ENCODE assay signal across 8 mouse cellular contexts in the genomic region with DNA sequence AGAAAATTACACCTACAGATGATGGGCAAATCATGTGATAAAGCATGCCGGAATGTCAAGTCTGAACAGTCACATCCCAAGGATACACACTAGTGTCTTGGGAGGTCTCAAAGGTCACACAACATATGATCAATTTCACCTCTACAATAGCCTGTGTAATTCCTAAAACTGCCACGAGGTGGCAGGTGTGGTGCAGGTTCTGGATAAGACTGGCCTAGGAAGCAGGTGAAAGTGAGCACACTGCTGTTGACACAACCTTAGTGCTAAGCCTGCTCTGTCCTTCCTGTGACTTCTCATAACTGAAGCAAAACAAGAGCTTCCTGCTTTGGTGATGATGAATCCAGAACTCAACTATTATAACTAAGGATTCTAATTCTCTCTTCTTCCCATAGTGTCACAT.
DNase-seq lines count a peak whose midpoint lies in the region; ATAC-seq and TF ChIP-seq lines count a peak whose summit lies in the region.

No protein-coding gene starts in this region.

- DNase-seq in adrenal gland, postnatal 10 days: peak; percentile 82
- DNase-seq in embryo, embryonic 11.5 days (ENCODE audit: low read depth, low spot score): peak; percentile 44
- DNase-seq in heart, postnatal 0 days (ENCODE audit: low spot score): peak; percentile 58
- peak; percentile 72 to 86 for DNase-seq in kidney, postnatal 36 days
- DNase-seq in testis, postnatal 14 days (ENCODE audit: low spot score): peak; percentile 74

- no peaks in the 10 kb centered on the region for H3K27me3 ChIP-seq in E14TG2a.4 (ENCODE audit: insufficient read depth, low read length)
- no peaks in the 10 kb centered on the region for H3K27me3 ChIP-seq in heart, postnatal 0 days (ENCODE audit: control insufficient read depth, insufficient read depth, low read length)
- no peaks in the 10 kb centered on the region for H3K27me3 ChIP-seq in liver, embryonic 15.5 days
- no peaks in the 10 kb centered on the region for H3K27me3 ChIP-seq in neural tube, embryonic 14.5 days (ENCODE audit: control insufficient read depth, insufficient read depth, low read length)

- no peak overlapping the region for H3K4me3 ChIP-seq in E14TG2a.4 (replicated peaks; ENCODE audit: low read length)
- no peak overlapping the region for H3K4me3 ChIP-seq in heart, postnatal 0 days (ENCODE audit: low read depth, low read length)
- no peak overlapping the region for H3K4me3 ChIP-seq in liver, embryonic 15.5 days (replicated peaks)
- H3K4me3 ChIP-seq in neural tube, embryonic 14.5 days (ENCODE audit: low read depth, low read length): no peak overlapping the region

- H3K9ac ChIP-seq in heart, postnatal 0 days (replicated peaks; ENCODE audit: low read depth, low read length): no peak overlapping the region
- no peak overlapping the region for H3K9ac ChIP-seq in liver, embryonic 15.5 days
- H3K9ac ChIP-seq in neural tube, embryonic 14.5 days (replicated peaks; ENCODE audit: low read depth, low read length): no peak overlapping the region

- ATAC-seq in heart, postnatal 0 days (ENCODE audit: insufficient read depth, low read depth): peak; percentile 57; the same call in 1 of the 2 replicates
- ATAC-seq in liver, embryonic 15.5 days (ENCODE audit: insufficient read depth): peak; percentile 53
- peak; percentile 86 for ATAC-seq in neural tube, embryonic 14.5 days (ENCODE audit: low read depth)

- no peak for TF ChIP-seq EP300 in heart, postnatal 0 days (IDR thresholded peaks at IDR 0.05; ENCODE audit: low read depth)

- no peaks in the 10 kb centered on the region for H3K36me3 ChIP-seq in E14TG2a.4 (ENCODE audit: insufficient read depth, low read length)
- H3K36me3 ChIP-seq in heart, postnatal 0 days (replicated peaks; ENCODE audit: control insufficient read depth, insufficient read depth, low read length): no peaks in the 10 kb centered on the region
- H3K36me3 ChIP-seq in liver, embryonic 15.5 days (replicated peaks): no peaks in the 10 kb centered on the region
- no peaks in the 10 kb centered on the region for H3K36me3 ChIP-seq in neural tube, embryonic 14.5 days (ENCODE audit: control insufficient read depth, insufficient read depth, low read length)

- H3K9me3 ChIP-seq in E14TG2a.4 (ENCODE audit: low read length): no peaks in the 10 kb centered on the region; the same call in 1 of the 2 replicates
- no peaks in the 10 kb centered on the region for H3K9me3 ChIP-seq in heart, postnatal 0 days (replicated peaks; ENCODE audit: control insufficient read depth, low read length)
- no peaks in the 10 kb centered on the region for H3K9me3 ChIP-seq in liver, embryonic 15.5 days (replicated peaks)
- H3K9me3 ChIP-seq in neural tube, embryonic 14.5 days (ENCODE audit: control insufficient read depth, low read length): no peaks in the 10 kb centered on the region

- 26% methylated on average over 2 of the region's 2 CpGs for WGBS in heart, postnatal 0 days
- WGBS in liver, embryonic 15.5 days (ENCODE audit: insufficient replicate concordance): 15% methylated on average over 2 of the region's 2 CpGs
- WGBS in neural tube, embryonic 14.5 days: 36% methylated on average over 2 of the region's 2 CpGs

- H3K4me2 ChIP-seq in heart, postnatal 0 days (ENCODE audit: low read depth, low read length): no peak overlapping the region
- no peak overlapping the region for H3K4me2 ChIP-seq in liver, embryonic 15.5 days
- no peak overlapping the region for H3K4me2 ChIP-seq in neural tube, embryonic 14.5 days (ENCODE audit: low read depth, low read length)

- peaks cover 19% of the 10 kb centered on the region for H3K4me1 ChIP-seq in E14TG2a.4 (replicated peaks; ENCODE audit: low read depth, low read length)
- H3K4me1 ChIP-seq in heart, postnatal 0 days (ENCODE audit: control insufficient read depth, insufficient read depth): peaks cover 9% of the 10 kb centered on the region; the same call in 1 of the 2 replicates
- H3K4me1 ChIP-seq in liver, embryonic 15.5 days (replicated peaks): peaks cover 40% of the 10 kb centered on the region
- 0 out of 2 replicates have a peak, but pooled peaks cover 2% of the 10 kb centered on the region for H3K4me1 ChIP-seq in neural tube, embryonic 14.5 days (ENCODE audit: control insufficient read depth, insufficient read depth, low read length)

- TF ChIP-seq CTCF in E14TG2a.4 (conservative IDR thresholded peaks at IDR 0.05; ENCODE audit: low read length): peak; percentile 99
- TF ChIP-seq CTCF in heart, postnatal 0 days (IDR thresholded peaks at IDR 0.05; ENCODE audit: low read depth): peak; percentile 94

- H3K27ac ChIP-seq in heart, postnatal 0 days (ENCODE audit: low read depth): no peak overlapping the region
- peak overlapping the region; percentile 7; the same call in 1 of the 2 replicates for H3K27ac ChIP-seq in liver, embryonic 15.5 days (replicated peaks)
- no peak overlapping the region for H3K27ac ChIP-seq in neural tube, embryonic 14.5 days (ENCODE audit: low read depth, low read length)
